Mouse (Mus musculus): ENCODE measurements at regions not wholly inside any gene's neighbourhood (a gene's known extent, or its start where the extent isn't known, plus 50 kb on each side); places are given as distances from the start of the nearest gene placed in this dataset.

GRCm38 (mm10) chr14:68181168-68181567 lies 1112.9 kb downstream of the Synb start:
- WGBS: 76% methylated on average over 6 of the region's 6 CpGs
- Histone ChIP-seq H3K36me3 (no peaks in the 10 kb centered on the region), H3K4me2 (no peak overlapping the region), H3K4me1 (no peaks in the 10 kb centered on the region), H3K27ac (no peak overlapping the region), H3K27me3 (no peaks in the 10 kb centered on the region), H3K4me3 (no peak overlapping the region), H3K9me3 (no peaks in the 10 kb centered on the region), H3K9ac (no peak overlapping the region)
- ATAC-seq (ENCODE audit: insufficient number of reproducible peaks, insufficient read depth, low FRiP score, low TSS enrichment, low read depth): no peak

Data from embryonic facial prominence, embryonic 13.5 days (tissue).